Mouse (Mus musculus) cerebellum, adult 8-10 months (tissue): ENCODE results near the gene Strip1.

Source experiments
- DNase-seq: peaks from one replicate; pipeline ENCODE4 v3.0.0; 2022

Gene Strip1

GRCm38 (mm10) chr3:107627641-107628040 lies 3.9 kb downstream of the Strip1 start:
- no peak for DNase-seq

GRCm38 (mm10) chr3:107626751-107627150 lies 4.7 kb downstream of the Strip1 start:
- no peak for DNase-seq

DNA sequence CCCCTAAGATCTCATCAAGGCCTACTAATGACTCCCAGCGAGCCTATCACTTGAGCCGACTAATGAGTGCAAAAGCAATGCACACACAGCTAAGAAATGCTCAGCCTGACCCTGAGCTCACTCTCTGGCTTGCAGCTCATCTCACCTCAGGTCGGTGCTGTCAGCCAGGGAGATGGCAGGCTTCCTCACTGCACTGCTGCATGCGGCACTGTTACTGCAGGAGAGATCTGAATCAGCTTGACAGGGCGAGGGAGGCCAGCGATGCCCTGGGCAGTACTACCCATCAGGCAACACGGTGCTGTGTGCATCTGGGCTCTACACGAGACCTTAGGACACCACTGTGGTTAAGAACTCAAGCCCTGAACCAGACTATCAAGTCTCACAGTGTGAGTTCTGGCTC lies 6.0 kb downstream of the Strip1 start:
- DNase-seq: no peak

DNA sequence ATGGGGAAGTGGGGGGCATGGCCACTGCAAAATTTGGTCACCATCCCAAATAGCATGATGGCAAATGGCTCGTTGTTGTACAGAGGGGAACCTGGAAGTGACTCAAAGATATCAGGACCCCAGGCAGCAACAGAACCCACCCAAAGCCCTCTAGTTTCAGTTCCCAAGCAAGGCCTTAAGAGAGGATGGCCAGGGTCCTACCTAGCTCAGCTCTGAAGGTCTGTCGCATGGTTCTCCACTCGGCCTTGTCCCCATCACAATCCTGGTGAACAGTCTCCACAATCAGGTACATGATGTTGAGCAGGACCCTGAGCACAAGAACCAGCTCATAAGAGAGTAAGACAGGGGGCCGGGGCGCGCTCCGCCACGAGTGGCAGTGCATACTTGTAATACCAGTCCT lies 7.1 kb downstream of the Strip1 start:
- DNase-seq: no peak

GRCm38 (mm10) chr3:107622537-107622936 lies 9.0 kb downstream of the Strip1 start:
- no peak for DNase-seq

- DNase-seq: no peak
Measured at GRCm38 (mm10) chr3:107621286-107622075, 10.0 kb downstream of the Strip1 start.

GRCm38 (mm10) chr3:107619911-107620310 lies 11.6 kb downstream of the Strip1 start:
- DNase-seq: no peak

DNA sequence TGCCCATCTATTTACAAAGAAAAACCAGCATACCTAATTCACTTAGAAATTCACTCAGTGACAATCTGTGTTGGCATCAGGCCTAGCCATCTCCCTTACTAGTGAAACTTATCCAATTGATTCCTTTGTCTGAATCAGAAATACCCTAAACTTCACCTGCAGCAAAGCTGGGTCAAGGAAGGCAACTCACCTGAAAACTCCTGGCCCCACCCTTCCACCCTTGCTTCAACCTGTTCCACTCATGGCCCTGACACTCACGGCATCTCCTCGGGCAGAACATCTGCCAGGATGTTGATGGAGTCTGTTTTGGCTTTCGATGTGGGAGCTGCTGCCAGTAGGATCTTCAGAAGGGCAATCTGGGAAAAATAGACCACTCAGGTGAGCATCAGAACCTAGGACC lies 13.7 kb downstream of the Strip1 start:
- DNase-seq: no peak

DNA sequence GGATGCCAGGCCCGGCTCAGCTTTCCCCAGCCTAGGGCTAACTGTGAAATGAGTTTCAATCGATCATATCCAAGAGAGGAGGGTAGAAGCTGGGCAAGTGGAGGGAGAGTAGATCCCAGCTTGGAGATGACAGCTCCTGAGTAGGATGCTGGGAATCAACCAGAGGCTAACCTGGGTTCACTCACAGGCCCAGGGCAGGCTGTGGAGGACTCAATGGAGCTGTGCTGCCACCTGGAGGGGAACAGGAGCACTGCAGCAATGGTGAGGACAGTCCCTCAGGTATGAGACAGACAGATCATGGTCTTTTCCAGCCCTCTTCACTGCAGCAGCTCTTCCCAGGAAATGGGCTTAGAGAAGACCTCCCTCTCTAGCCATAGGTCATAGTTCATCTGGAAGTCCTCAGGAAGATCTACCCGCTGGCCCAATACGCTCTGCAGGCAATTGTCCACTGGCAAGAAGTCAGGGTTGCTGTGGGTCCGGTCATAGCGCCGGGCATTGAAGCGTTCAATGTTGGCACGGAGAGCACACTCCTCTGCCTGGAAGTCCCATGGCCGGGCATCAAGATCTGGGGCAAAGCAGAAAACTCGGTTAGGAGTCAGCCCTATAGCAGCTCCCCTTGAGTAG lies 18.5 kb downstream of the Strip1 start:
- peak; percentile 69 for DNase-seq

DNA sequence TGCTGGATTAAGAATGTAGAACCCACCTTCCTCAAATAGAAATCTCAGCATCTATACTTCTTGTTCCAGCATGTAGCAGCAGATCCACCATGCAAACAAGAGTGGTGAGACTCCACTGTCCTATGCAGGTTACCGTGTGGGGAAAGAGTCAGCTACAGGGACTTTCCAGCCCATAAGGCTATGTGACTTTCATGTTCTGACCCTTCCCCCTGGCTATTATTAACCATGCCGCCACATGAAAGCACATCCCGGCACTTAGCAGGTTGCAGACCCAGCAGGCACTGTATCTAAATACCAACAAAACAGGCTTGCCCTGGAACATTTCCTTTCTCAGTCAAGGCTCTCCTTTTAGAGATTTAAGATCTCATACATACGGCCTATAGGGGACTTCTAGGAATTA lies 20.1 kb downstream of the Strip1 start:
- no peak for DNase-seq

- no peak for DNase-seq
Measured at GRCm38 (mm10) chr3:107609376-107609775, 22.1 kb downstream of the Strip1 start.

GRCm38 (mm10) chr3:107608808-107609207 lies 22.7 kb downstream of the Strip1 start:
- no peak for DNase-seq

- DNase-seq: no peak
Measured at GRCm38 (mm10) chr3:107607221-107607620, 24.3 kb downstream of the Strip1 start.

- peak; percentile 47 for DNase-seq
Measured at GRCm38 (mm10) chr3:107605304-107605703, 26.2 kb downstream of the Strip1 start.

DNA sequence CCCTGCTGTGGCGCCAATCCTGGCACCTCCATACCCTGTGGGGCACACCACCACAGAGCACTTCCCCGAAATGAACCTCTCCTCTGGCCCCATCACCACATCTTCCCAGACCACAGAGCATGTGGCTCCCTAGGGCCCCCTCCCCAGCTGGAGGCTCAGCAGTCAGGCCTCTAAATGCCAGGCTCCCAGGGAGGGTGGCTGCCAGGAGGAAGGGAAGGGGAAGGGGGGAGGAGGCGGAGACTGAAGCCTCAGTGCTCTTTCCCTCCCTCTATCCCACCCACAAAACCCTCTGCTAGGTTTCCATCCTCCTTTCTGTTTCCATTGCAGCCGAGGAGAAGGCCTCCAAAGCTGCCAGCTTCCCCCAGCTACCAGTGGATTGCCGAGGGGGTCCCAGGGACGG lies 31.4 kb downstream of the Strip1 start:
- DNase-seq: no peak

- DNase-seq: no peak
Measured at GRCm38 (mm10) chr3:107597586-107598389, 33.7 kb downstream of the Strip1 start.

GRCm38 (mm10) chr3:107597134-107597533 lies 34.4 kb downstream of the Strip1 start:
- DNase-seq: no peak

DNA sequence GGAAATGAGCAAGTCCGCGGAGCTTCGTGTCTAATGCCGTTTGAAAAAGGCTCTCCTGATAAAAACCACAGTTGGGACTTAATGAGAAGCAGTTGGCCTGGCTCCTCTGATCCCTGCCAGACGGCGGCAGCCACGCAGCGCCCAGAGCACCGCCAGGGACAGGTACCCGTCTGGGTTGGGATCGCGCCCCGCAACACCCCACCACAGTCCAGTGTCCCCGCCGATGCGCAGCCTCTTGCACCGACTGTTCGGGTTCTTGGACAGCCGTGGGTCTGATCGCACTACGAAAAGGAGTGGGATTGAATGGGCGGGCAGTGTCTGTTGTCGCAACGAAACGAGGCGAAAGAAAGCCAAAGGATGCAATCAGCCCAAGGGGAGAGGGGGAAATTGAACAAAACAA lies 34.9 kb downstream of the Strip1 start:
- DNase-seq: peak; percentile 39

- peak; percentile 27 for DNase-seq
Measured at GRCm38 (mm10) chr3:107595938-107596461, 35.5 kb downstream of the Strip1 start.

- DNase-seq: peak; percentile 23
Measured at GRCm38 (mm10) chr3:107595264-107595937, 36.1 kb downstream of the Strip1 start.

DNA sequence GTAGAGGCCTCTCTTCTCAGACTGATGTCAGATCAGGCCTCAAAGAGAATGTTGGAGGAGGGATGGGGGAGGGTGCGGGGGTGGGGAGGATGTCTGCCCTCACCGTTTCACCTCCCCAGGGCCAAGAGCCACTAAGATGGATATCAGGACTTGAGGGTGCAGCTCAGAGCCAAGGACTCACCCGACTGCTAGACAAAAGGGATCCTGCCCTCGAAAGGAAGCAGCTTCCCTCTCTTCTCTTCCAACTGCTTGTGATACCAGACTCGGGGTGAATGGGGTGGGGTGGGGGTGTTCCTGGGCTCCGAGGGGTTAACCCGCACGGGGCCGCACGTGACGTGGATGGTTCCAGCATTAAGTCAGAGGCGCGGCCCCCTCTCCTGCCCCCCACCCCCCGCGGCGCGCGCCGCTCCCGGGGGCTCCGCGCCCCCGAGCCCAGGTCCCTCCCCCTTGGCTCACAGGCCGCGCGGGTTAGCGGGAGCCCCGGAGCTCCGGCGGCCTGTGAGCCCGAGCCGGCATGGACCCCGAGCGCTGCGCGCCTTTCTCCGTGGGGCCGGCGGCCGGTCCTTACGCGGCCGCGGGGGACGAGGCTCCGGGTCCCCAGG lies 36.7 kb downstream of the Strip1 start, which contains the start of gene Alx3:
Alx3 (plus strand) TSS at position 370 of the 602 bp plus-strand sequence.
- DNase-seq: no peak

- no peak for DNase-seq
Measured at GRCm38 (mm10) chr3:107593632-107594031, 37.9 kb downstream of the Strip1 start.
